Mouse (Mus musculus) embryo, embryonic 11 days (tissue): Measurements from ENCODE around the gene Rere.

Source experiments
- DNase-seq: peaks from one replicate; pipeline ENCODE4 v3.0.0-alpha.2; 2015

Gene Rere

GRCm38 (mm10) chr4:150625425-150625824 is 344.0 kb downstream of the Rere start:
- peak; percentile 81 for DNase-seq

GRCm38 (mm10) chr4:150625951-150626732 is 344.7 kb downstream of the Rere start:
- DNase-seq, result peak; percentile 53

GRCm38 (mm10) chr4:150629266-150629665 is 347.8 kb downstream of the Rere start:
- DNase-seq, result no peak

- no peak for DNase-seq
Observed at GRCm38 (mm10) chr4:150635568-150635967, 354.1 kb downstream of the Rere start.

GRCm38 (mm10) chr4:150636635-150637034 is 355.2 kb downstream of the Rere start:
- no peak for DNase-seq

- DNase-seq, result no peak
Observed at GRCm38 (mm10) chr4:150644299-150644698, 362.9 kb downstream of the Rere start.

- DNase-seq, result no peak
Observed at GRCm38 (mm10) chr4:150649327-150649726, 367.9 kb downstream of the Rere start.

GRCm38 (mm10) chr4:150651390-150652277 is 370.2 kb downstream of the Rere start, which contains the start of gene Slc45a1:
Slc45a1 (minus strand) TSS chr4:150652174.
- peak; percentile 64 for DNase-seq

- DNase-seq, result no peak
Observed at GRCm38 (mm10) chr4:150653072-150653599, 371.7 kb downstream of the Rere start.

- peak; percentile 87 for DNase-seq
Observed at GRCm38 (mm10) chr4:150655989-150656388, 374.5 kb downstream of the Rere start.

- DNase-seq, result no peak
Observed at GRCm38 (mm10) chr4:150656504-150656903, 375.1 kb downstream of the Rere start.

- peak; percentile 26 for DNase-seq
Observed at GRCm38 (mm10) chr4:150659926-150660610, 378.6 kb downstream of the Rere start.

- DNase-seq, result peak; percentile 19
Observed at GRCm38 (mm10) chr4:150661886-150662285, 380.4 kb downstream of the Rere start.

- DNase-seq, result peak; percentile 59
Observed at GRCm38 (mm10) chr4:150663192-150663591, 381.7 kb downstream of the Rere start.

GRCm38 (mm10) chr4:150664726-150665125 is 383.3 kb downstream of the Rere start:
- DNase-seq, result peak; percentile 24

- DNase-seq, result no peak
Observed at GRCm38 (mm10) chr4:150665806-150666205, 384.4 kb downstream of the Rere start.
